Mouse (Mus musculus) heart, postnatal 4 days (tissue): Measurements from ENCODE around the gene Chd4. TPM values are rescaled to one million over a fixed set of nuclear protein-coding genes. Genes with fewer than 3 reads are reported as not detected.
"Not testable (repeated sequence)": the region's sequence is repeated elsewhere in the genome, so short reads cannot be mapped to it uniquely, and the experiment has no call there.

Source experiments
- DNase-seq: peaks from one replicate; pipeline ENCODE4 v3.0.0; 2021
- microRNA-seq, 2 experiments: library from miRNA; unstranded; fragments of <30 nt; microRNA quantifications; one replicate each; pipeline ENCODE4 v1.2.0; 2021 to 2022
- total RNA-seq, 2 experiments: library from RNA; stranded (reverse); gene quantifications; 2 replicates each; pipeline ENCODE4 v1.2.3; 2021

Gene Chd4
- total RNA-seq, 2 experiments from 2014 or later, result 202 to 210 TPM

DNA sequence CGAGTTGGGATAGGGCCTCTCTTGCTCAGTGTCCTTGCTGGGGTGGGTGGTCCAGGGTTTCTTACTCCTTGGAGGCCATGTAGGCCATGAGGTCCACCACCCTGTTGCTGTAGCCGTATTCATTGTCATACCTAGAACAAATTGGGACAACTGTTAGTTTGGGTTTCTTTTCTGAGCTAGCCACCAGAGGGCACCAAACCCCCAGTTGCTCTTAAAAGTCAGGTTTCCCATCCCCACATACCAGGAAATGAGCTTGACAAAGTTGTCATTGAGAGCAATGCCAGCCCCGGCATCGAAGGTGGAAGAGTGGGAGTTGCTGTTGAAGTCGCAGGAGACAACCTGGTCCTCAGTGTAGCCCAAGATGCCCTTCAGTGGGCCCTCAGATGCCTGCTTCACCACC, 66.2 kb downstream of the Chd4 start:
- DNase-seq, result peak; percentile 84

DNA sequence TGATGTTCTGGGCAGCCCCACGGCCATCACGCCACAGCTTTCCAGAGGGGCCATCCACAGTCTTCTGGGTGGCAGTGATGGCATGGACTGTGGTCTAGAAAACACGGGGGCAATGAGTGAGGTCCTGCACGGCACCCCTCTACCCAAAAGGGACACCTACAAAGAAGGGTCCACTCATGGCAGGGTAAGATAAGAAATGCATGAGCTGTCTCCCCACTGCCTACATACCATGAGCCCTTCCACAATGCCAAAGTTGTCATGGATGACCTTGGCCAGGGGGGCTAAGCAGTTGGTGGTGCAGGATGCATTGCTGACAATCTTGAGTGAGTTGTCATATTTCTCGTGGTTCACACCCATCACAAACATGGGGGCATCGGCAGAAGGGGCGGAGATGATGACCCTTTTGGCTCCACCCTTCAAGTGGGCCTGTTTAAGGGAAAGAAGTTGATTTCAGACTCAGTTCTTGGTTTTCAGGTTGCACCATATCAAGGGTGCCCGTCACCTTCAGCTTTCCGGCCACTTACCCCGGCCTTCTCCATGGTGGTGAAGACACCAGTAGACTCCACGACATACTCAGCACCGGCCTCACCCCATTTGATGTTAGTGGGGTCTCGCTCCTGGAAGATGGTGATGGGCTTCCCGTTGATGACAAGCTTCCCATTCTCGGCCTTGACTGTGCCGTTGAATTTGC, 67.0 kb downstream of the Chd4 start:
- DNase-seq, result not testable (repeated sequence)

DNA sequence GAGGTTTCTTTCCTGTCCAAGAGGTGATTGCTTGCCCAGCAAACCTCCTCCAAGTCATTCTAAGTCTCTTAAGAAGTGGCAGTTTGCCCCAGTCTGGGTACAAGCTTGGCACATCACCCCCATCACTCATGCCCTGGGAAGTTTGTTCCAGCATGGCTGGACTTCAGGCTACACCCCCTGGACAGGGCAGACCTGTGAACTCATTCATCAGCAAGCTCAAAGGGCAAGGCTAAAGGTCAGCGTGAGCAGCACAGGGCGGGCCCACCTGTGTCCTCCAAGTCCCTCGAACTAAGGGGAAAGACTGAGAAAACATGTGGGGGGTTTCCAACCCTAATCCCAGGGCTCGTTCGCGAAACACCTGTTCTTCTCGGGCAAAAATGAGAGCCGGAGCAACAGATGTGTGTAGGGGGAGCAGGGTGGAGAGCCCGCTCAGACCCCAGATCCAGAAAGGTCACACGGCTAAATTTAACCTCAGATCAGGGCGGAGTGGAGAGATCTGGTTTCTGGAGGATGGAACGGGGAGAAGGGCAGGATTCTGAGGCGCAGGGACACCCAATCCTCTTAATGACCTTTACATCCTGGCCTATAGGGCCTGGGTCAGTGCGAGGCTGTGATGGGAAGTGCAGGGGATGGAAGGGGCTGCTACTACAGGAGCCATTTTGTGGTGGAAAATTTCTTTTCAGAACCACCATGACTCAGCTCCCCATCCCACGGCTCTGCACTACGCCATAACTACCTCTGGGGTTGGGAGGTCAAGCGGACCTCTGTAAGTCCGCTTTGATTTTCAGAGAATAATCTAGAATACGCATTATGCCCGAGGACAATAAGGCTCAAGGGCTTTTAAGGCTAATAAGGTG, 68.2 kb downstream of the Chd4 start:
- no peak for DNase-seq

DNA sequence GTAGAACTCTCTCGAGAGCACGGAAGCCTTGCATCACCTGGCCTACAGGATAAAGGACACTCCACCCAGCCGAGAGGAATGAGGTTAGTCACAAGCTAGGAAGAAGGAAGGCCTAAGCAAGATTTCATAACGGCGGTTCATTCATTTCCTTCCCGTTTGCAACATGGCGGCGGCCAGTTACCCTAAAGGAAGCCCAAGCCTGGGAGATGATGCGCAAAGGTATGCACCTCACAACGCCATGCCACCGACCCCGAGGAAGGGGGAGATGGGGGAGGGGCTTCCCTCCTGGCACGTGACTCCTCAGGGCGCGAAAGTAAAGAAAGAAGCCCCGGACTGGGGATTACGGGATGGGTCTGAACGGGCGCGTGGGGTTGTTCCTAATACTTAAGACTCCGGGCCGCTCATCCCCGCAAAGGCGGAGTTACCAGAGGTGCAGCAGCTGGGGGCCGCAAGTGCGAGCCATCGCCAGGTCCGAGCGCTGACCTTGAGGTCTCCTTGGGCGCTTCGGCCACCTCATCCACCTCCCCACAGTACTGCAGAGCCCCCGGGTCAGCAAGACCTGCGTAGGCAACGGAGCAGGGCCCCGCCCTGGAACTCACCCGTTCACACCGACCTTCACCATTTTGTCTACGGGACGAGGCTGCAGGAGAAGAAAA, 69.0 kb downstream of the Chd4 start:
- peak; percentile 78 for DNase-seq

DNA sequence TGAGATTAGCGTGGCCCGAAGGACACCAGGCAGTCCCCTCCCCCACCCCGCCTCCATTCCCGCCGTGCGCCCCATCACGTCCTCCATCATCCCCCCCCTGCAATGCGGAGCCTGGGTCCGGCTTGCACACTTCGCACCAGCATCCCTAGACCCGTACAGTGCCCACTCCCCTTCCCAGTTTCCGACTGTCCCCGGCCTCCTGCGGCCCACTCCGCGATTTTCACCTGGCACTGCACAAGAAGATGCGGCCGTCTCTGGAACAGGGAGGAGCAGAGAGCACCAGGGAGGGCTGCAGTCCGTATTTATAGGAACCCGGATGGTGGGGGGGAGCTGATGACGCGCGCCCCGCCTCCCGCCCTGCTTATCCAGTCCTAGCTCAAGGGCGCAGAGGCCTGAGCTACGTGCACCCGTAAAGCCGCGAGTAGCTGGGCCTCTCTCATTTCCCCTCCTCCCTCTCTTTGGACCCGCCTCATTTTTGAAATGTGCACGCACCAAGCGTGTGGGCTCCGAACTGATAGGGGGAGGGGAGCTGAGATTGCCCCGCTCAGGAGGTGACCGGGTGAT, 69.6 kb downstream of the Chd4 start:
- DNase-seq, result peak; percentile 98

DNA sequence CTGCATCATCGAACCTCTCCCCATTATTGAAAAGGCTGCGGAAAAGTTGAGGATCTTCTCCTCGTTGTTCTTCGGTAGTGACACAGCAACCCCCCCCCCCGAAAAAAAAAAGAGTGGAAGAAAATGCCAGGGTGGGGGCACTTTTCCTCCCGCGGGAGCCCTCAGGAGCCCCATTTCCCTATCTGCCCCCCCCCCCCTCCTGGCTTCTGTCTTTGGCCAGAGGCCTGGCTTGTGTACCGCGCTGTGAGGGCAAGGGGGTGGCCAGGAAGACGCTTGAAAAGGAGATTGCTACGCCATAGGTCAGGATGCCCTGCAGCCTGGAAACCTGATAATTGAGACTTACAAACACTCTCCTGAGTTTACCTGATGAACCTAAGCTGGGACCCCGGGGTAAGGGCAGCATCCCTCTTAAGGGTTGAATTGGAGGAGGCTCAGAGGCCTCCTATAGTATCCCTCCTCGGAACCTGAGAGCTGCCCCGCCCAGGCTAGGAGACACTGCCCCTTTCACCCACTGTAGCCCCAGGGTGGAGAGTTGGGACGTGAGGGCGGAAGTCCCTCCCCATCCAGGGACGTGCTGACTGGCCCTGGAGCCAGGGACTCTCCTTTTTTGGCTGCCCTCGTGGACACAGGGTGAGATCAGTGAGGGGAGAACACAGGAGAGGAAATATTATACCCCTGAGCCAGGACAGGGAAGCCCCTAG, 70.4 kb downstream of the Chd4 start, which contains the start of gene Gapdh:
TSS of gene Gapdh (minus strand) at position 417 of the 701 bp plus-strand sequence.
- DNase-seq, result peak; percentile 89

DNA sequence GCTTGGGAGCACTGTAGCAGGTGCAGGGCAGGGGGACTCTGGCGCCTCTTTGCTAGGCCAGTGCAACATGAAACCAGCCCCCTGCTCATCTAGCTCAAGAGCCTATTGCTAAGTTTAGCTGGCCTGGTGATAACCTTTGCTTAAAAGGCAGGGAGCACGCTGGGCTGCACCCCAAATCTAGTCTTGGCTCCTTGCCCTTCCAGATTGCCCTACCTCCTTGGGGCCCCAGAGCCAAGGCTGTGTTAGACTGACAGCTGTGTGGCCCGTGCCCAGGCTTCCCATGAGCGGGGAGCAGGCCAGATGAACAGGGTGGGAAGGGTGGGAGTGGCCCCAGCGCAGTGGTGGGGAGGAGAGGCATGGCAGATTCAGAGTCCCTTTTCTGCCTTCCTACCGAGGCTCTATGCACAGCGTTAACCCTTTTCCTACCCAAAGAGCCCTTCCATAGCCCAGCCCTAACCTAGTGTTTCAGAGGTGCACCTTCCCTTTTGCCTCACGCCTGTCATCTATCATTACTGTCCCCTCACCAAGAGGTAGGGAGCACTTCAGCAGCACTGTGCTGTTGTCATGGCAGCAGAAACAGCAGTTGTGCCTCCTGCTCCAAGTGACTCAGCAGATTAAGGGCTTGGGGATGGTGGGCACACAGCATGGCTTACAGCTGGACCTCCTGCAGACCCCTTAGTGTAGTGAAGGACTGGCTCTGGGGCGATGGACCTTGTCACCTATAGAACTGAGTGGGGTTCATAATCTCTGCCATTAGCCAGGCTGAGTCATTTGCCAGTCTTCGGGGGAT, 71.3 kb downstream of the Chd4 start:
- peak; percentile 73 for DNase-seq

DNA sequence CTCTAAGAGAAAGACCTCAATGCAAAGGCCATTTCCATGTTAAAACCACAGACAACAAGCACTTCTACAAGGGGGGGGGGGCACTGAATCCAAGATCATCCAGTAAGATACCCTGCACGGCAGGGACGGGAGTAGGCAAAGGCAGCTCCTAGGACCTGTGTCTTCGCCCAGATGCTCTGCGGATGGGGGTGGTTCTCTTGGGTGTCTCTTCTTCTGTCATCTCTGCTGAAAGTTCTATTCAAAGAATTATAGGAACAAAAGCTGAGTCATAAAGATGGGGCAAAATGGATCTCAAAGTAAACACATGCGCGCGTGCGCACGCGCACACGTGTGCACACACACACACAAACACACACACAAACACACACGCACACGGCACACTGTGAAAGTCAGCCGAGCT, 72.3 kb downstream of the Chd4 start:
- DNase-seq, result no peak

DNA sequence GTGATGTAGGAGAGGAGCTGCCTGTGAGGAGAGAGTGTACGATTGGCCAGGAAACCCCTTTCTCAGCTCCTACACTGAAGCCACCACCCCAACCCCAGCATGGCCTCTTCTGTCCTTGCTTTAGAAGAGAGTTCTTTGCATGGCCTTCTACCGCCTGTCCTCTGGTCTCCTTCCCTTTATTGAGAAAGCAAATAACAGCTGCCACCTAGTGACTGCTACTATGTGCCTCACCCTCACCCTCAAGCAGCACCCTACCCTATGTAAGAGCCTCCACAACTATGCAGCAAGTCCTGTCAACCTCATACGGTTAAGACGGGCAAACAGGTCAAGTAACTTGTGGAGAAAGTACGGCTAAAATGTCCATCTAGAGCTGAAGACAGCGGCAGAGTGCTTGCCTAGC, 74.4 kb downstream of the Chd4 start:
- DNase-seq, result no peak

DNA sequence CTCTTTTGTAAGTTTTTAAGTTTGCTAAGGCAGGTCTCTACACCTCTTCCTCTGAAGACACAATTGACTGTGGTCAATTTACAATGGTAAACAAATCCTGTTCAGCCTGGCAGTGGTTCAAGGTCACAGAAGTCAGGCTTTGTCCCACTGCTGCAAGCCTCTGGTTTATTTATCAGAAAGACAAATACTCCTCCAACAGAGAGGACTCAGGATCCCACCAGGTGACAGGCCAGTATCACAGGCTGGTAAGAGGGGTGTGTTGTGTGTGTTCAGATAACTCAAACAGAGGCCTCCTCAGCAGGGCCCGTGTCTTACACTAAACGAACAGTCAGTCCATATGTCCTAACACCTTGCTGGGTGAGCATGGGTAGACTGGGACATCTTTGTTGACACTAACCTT, 76.7 kb downstream of the Chd4 start:
- no peak for DNase-seq

DNA sequence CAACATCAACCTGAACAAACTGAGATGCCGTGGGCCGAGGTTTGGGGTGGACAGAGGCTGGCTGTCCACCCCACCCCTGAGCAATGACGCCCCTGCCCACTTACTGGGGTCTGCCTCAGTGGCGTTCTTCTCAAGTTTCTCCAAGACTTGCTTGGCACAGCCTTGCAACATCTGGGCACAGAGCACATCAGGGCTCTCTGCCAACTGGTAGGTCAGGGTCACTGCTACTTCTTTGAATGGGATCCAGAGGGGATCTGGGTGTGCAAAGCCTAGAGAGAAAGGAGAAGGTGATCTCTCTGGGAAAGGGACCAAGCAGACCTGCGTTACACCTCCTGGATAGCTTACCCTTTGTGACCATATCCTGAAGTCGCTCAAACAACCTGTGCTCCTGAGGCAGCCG, 77.5 kb downstream of the Chd4 start:
- DNase-seq, result no peak

DNA sequence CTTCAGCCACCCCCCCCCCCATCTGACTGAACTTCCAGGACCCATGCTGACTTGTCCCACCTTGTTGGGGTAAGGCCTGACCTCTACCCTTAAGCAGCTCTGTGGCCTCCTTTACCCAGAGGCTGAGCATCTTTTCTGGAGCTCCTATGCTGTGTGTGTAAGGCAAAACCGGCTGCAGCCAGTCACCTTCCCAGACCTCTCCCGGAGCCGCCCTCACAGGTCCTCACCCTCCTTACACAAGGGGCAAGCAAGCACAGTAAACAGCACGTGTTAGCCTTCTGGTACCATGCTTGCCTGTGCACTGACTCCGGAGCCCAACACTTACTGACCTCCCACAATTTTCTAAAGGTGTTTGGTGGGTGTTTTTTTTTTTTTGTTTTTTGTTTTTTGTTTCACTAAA, 79.7 kb downstream of the Chd4 start:
- no peak for DNase-seq

DNA sequence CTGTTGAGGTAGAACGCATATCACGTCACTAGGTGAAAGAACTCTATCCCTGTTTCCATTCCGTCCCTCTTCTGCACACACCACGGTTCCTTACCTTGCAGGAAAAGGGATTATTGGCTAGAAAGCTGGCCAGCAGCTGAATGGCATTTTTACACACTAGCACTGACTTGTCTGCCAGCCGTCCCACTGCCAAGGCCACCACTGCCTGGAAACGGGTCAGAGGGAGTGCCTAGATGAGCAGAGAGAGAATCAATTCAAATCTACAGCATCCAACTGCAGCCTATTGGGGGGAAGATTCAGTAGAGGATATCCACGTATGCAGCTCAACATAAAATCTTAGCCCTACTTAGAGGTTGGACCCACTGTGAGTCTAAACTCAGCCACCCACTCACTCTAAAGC, 83.8 kb downstream of the Chd4 start:
- no peak for DNase-seq

Small RNAs within 50 kb of the gene (microRNA-seq; reads per million reads assigned to microRNA genes)
- 0.69 to 0.82 reads per million in 2 experiments for gene Mir7045

Other genes starting within 250 kb of the Chd4 start
- gene P3h3, start 238.2 kb upstream of the Chd4 start, total RNA-seq, result 10 to 100 TPM; 30.0 to 31.6 TPM
- gene Gpr162, start 232.0 kb upstream of the Chd4 start, total RNA-seq, result 1 to 10 TPM; 5.7 to 7.4 TPM
- gene Cd4, start 207.8 kb upstream of the Chd4 start, total RNA-seq, result under 1 TPM; 0.41 to 0.55 TPM
- gene Lag3, start 184.3 kb upstream of the Chd4 start, total RNA-seq, result 1 to 10 TPM in 1 of 2 experiments, under 1 TPM in 1; 0.68 to 1.0 TPM
- gene Ptms, start 175.9 kb upstream of the Chd4 start, total RNA-seq, result 100 to 1,000 TPM; 549 to 587 TPM
- 100 to 1,000 TPM; 237 to 239 TPM for gene Mlf2, start 164.6 kb upstream of the Chd4 start, total RNA-seq
- 100 to 1,000 TPM; 107 to 110 TPM for gene Cops7a, start 130.4 kb upstream of the Chd4 start, total RNA-seq
- 1 to 10 TPM in 1 of 2 experiments, under 1 TPM in 1; 0.69 to 1.5 TPM for gene Pianp, start 99.3 kb upstream of the Chd4 start, total RNA-seq
- gene Zfp384, start 86.8 kb upstream of the Chd4 start, total RNA-seq, result 10 to 100 TPM; 28.5 to 30.7 TPM
- 10 to 100 TPM; 40.8 to 43.6 TPM for gene Ing4, start 56.2 kb upstream of the Chd4 start, total RNA-seq
- 1 to 10 TPM; 1.7 to 3.2 TPM for gene Acrbp, start 46.3 kb upstream of the Chd4 start, total RNA-seq
- not detected for gene Lpar5, start 28.1 kb upstream of the Chd4 start, total RNA-seq
- gene Nop2, start 35.9 kb downstream of the Chd4 start, total RNA-seq, result 10 to 100 TPM; 24.4 to 25.3 TPM
- 10 to 100 TPM; 18.0 to 18.6 TPM for gene Iffo1, start 49.3 kb downstream of the Chd4 start, total RNA-seq
- 1,000 to 10,000 TPM; 3,371 to 3,611 TPM for gene Gapdh, start 70.5 kb downstream of the Chd4 start, total RNA-seq
- 100 to 1,000 TPM; 101 to 111 TPM for gene Ncapd2, start 95.7 kb downstream of the Chd4 start, total RNA-seq
- 100 to 1,000 TPM; 248 to 271 TPM for gene Mrpl51, start 95.8 kb downstream of the Chd4 start, total RNA-seq
- 1 to 10 TPM; 7.3 to 8.8 TPM for gene Vamp1, start 119.6 kb downstream of the Chd4 start, total RNA-seq
- gene Tapbpl, start 135.9 kb downstream of the Chd4 start, total RNA-seq, result 1 to 10 TPM; 3.3 to 3.6 TPM
- gene Cd27, start 141.0 kb downstream of the Chd4 start, total RNA-seq, result under 1 TPM; 0.38 to 0.41 TPM
- not detected for gene Tuba3a, start 190.1 kb downstream of the Chd4 start, total RNA-seq
- 10 to 100 TPM; 49.2 to 53.7 TPM for gene Ltbr, start 217.9 kb downstream of the Chd4 start, total RNA-seq
- 1 to 10 TPM in 1 of 2 experiments, under 1 TPM in 1; 0.83 to 1.1 TPM for gene Scnn1a, start 224.7 kb downstream of the Chd4 start, total RNA-seq